Mouse (Mus musculus) midbrain, embryonic 12.5 days (tissue): ENCODE measurements at regions not wholly inside any gene's neighbourhood (a gene's known extent, or its start where the extent isn't known, plus 50 kb on each side); places are given as distances from the start of the nearest gene placed in this dataset.

Experiments used
- ATAC-seq: fragments of 200-750 bp; cut with Nextera tagmentation; 2 replicates; pipeline ENCODE4 v1.8.0; 2017; ENCODE audit warnings: low read depth, moderate TSS enrichment, moderate library complexity; ENCODE audit not compliant: low FRiP score
- H3K27ac ChIP-seq: fragments of 300-500 bp; sonication (generic); replicated peaks from 2 replicates; pipeline ENCODE4 v1.5.1; 2016; ENCODE audit warnings: mild to moderate bottlenecking
- H3K27me3 ChIP-seq: fragments of 300-500 bp; sonication (generic); 2 replicates; pipeline ENCODE4 v1.6.1; 2016; ENCODE audit warnings: mild to moderate bottlenecking
- H3K36me3 ChIP-seq: fragments of 300-500 bp; sonication (generic); 2 replicates; pipeline ENCODE4 v1.6.1; 2016
- H3K4me1 ChIP-seq: fragments of 300-500 bp; sonication (generic); 2 replicates; pipeline ENCODE4 v1.6.1; 2016
- H3K4me2 ChIP-seq: fragments of 300-500 bp; sonication (generic); replicated peaks from 2 replicates; pipeline ENCODE4 v1.6.1; 2016; ENCODE audit warnings: mild to moderate bottlenecking, moderate library complexity
- H3K4me3 ChIP-seq: fragments of 300-500 bp; sonication (generic); 2 replicates; pipeline ENCODE4 v1.5.1; 2016; ENCODE audit warnings: mild to moderate bottlenecking
- H3K9ac ChIP-seq: fragments of 300-500 bp; sonication (generic); replicated peaks from 2 replicates; pipeline ENCODE4 v1.6.1; 2016; ENCODE audit warnings: mild to moderate bottlenecking, moderate library complexity
- H3K9me3 ChIP-seq: fragments of 300-500 bp; sonication (generic); 2 replicates; pipeline ENCODE4 v1.6.1; 2016; ENCODE audit warnings: mild to moderate bottlenecking
- WGBS: fragments of 180-500 bp; shearing (Covaris S2); methylation state at CpG from one replicate; pipeline ENCODE4 v1.1.7; 2016; 5-methylcytosine and 5-hydroxymethylcytosine counted together

- WGBS = 65% methylated on average over 6 of the region's 6 CpGs
Measured at GRCm38 (mm10) chr13:115911524-115912459, 397.7 kb downstream of the Isl1 start.

DNA sequence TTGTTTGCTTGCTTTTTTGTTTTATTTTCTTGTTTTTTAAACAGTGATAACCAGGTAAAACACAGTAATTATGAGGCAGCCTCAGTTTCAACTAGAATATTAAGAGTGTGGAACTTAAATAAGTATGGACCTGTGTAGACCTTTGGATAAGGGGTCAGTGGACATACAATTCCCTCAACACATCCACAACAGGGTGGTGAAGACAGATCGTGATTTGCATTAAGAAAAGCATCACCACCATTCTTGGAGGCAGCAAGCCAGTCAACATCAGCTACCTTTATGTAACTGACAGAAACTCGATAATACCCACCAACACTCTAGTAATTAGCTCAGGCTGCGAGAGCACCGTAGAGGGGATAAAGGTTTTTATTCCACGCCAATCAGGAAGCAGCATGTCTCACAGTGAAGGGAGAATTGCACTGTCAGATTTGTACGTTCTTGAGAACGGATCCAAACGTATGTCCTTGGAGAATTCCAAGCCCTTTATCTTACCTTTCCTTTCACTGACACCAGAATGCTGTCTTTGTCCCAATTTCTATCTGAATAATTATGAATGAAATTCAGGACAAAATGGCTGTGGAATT is 398.5 kb downstream of the Isl1 start:
- no peaks in the 10 kb centered on the region for H3K36me3 ChIP-seq
- 0 out of 2 replicates have a peak overlapping the region, but pooled peaks have one; percentile 3 for H3K4me2 ChIP-seq
- no peaks in the 10 kb centered on the region for H3K9me3 ChIP-seq
- peaks cover 7% of the 10 kb centered on the region; the same call in 1 of the 2 replicates for H3K4me1 ChIP-seq
- no peak overlapping the region for H3K27ac ChIP-seq
- peak; percentile 84 for ATAC-seq
- H3K4me3 ChIP-seq = no peak overlapping the region
- no peaks in the 10 kb centered on the region for H3K27me3 ChIP-seq
- H3K9ac ChIP-seq = no peak overlapping the region
- 26% methylated on average over 8 of the region's 8 CpGs for WGBS

More at GRCm38 (mm10) chr13:115911524-115912459, 397.7 kb downstream of the Isl1 start:
- Histone ChIP-seq H3K9me3 (no peaks in the 10 kb centered on the region), H3K27ac (no peak overlapping the region), H3K4me1 (peaks cover 7% of the 10 kb centered on the region; the same call in 1 of the 2 replicates), H3K36me3 (no peaks in the 10 kb centered on the region), H3K4me3 (no peak overlapping the region), H3K4me2 (no peak overlapping the region), H3K27me3 (no peaks in the 10 kb centered on the region), H3K9ac (no peak overlapping the region)
- no peak for ATAC-seq

GRCm38 (mm10) chr13:115880616-115881015 is 428.9 kb downstream of the Isl1 start:
- Histone ChIP-seq H3K9me3 (no peaks in the 10 kb centered on the region), H3K27ac (no peak overlapping the region), H3K4me1 (no peaks in the 10 kb centered on the region), H3K36me3 (no peaks in the 10 kb centered on the region), H3K4me2 (no peak overlapping the region), H3K27me3 (no peaks in the 10 kb centered on the region), H3K9ac (no peak overlapping the region), H3K4me3 (no peak overlapping the region)
- ATAC-seq = no peak
- 74% methylated on average over 1 of the region's 1 CpGs for WGBS

DNA sequence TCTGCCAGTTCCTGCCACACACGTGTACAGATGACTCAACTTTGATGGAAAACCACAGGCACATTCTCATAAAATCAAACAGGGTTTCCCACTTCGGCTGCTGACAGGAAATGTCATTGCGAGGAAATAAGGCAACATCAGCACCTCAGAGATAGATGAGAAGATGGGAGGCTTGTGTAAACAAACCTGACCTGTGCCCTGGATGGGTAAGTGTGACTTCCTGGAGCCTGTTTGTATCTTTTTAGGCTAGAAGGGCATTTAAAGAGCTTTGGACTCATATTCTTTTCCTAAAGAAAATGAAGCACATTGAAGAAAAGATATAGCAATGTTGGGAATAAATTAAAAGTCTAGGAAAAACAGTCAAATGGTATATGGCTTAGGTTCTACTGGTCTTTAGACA is 449.0 kb downstream of the Isl1 start:
- Histone ChIP-seq H3K9ac (no peak overlapping the region), H3K4me1 (no peaks in the 10 kb centered on the region), H3K9me3 (no peaks in the 10 kb centered on the region), H3K4me3 (no peak overlapping the region), H3K27me3 (no peaks in the 10 kb centered on the region), H3K4me2 (no peak overlapping the region), H3K27ac (no peak overlapping the region), H3K36me3 (no peaks in the 10 kb centered on the region)
- WGBS = 69% methylated on average over 3 of the region's 3 CpGs
- ATAC-seq = no peak

DNA sequence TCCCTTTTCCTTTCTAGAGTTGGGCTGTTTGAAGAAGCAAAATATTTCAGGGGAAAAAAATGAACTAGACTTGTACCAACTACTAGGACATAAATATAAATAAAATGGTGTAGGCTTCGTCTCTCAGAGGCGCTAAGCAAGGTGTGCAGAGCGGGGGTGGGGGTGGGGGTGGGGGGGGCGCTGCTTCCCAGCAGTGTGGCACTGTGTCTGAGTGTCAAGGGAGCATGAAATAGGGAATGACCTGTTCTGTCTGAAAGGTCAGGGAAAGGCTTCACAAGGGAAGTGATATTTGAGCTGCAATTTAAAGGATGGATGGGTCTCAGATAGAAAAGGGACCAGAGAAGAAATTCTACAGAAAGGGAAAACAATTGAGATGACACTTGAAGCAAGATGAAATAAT is 452.9 kb downstream of the Isl1 start:
- Histone ChIP-seq H3K9ac (no peak overlapping the region), H3K9me3 (no peaks in the 10 kb centered on the region), H3K27ac (no peak overlapping the region), H3K4me2 (no peak overlapping the region), H3K4me3 (no peak overlapping the region), H3K36me3 (no peaks in the 10 kb centered on the region), H3K27me3 (no peaks in the 10 kb centered on the region), H3K4me1 (no peaks in the 10 kb centered on the region)
- no peak for ATAC-seq
- 80% methylated on average over 4 of the region's 4 CpGs for WGBS

- Histone ChIP-seq H3K27ac (no peak overlapping the region), H3K4me3 (no peak overlapping the region), H3K4me1 (no peaks in the 10 kb centered on the region), H3K9me3 (no peaks in the 10 kb centered on the region), H3K36me3 (no peaks in the 10 kb centered on the region), H3K27me3 (no peaks in the 10 kb centered on the region), H3K4me2 (no peak overlapping the region), H3K9ac (no peak overlapping the region)
- 61% methylated on average over 3 of the region's 3 CpGs for WGBS
- ATAC-seq = peak; percentile 52
Measured at GRCm38 (mm10) chr13:115852689-115853356, 456.7 kb downstream of the Isl1 start.

GRCm38 (mm10) chr13:115843121-115843520 is 466.4 kb downstream of the Isl1 start:
- WGBS = 72% methylated on average over 10 of the region's 10 CpGs
- ATAC-seq = no peak
- no peaks in the 10 kb centered on the region for H3K4me1 ChIP-seq
- H3K36me3 ChIP-seq = no peaks in the 10 kb centered on the region
- no peaks in the 10 kb centered on the region for H3K27me3 ChIP-seq
- no peak overlapping the region for H3K4me3 ChIP-seq
- H3K4me2 ChIP-seq = no peak overlapping the region
- no peaks in the 10 kb centered on the region for H3K9me3 ChIP-seq
- no peak overlapping the region for H3K27ac ChIP-seq
- no peak overlapping the region for H3K9ac ChIP-seq

- H3K36me3 ChIP-seq = no peaks in the 10 kb centered on the region
- H3K4me1 ChIP-seq = no peaks in the 10 kb centered on the region
- no peak for ATAC-seq
- H3K9me3 ChIP-seq = no peaks in the 10 kb centered on the region
- 87% methylated on average over 6 of the region's 6 CpGs for WGBS
- no peak overlapping the region for H3K4me2 ChIP-seq
- no peak overlapping the region for H3K4me3 ChIP-seq
- H3K27ac ChIP-seq = no peak overlapping the region
- H3K9ac ChIP-seq = no peak overlapping the region
- no peaks in the 10 kb centered on the region for H3K27me3 ChIP-seq
Measured at GRCm38 (mm10) chr13:115836203-115836768, 473.2 kb downstream of the Isl1 start.

DNA sequence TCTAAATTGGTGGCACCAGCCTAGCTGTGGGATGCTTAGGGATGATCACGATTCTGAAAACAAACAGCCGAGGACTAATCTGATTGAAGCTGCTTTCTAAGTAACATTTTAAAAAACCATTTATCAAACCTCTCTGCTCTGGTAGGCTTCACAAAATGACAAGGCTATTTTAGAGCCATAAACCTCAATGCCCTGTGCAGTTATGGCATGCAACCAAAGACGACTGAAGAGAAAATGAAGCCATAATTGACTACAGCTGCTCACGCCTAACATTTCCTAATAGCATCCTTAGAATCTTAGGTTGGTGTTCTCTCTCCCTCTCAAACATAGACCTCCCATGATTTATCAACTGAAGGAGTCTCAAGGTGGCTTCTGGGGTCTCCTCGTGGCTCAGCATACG is 484.3 kb downstream of the Isl1 start:
- ATAC-seq = no peak
- WGBS = 86% methylated on average over 6 of the region's 6 CpGs
- H3K27ac ChIP-seq = no peak overlapping the region
- H3K9me3 ChIP-seq = no peaks in the 10 kb centered on the region
- no peak overlapping the region for H3K4me3 ChIP-seq
- no peak overlapping the region for H3K9ac ChIP-seq
- H3K4me2 ChIP-seq = no peak overlapping the region
- H3K4me1 ChIP-seq = no peaks in the 10 kb centered on the region
- H3K27me3 ChIP-seq = no peaks in the 10 kb centered on the region
- no peaks in the 10 kb centered on the region for H3K36me3 ChIP-seq

DNA sequence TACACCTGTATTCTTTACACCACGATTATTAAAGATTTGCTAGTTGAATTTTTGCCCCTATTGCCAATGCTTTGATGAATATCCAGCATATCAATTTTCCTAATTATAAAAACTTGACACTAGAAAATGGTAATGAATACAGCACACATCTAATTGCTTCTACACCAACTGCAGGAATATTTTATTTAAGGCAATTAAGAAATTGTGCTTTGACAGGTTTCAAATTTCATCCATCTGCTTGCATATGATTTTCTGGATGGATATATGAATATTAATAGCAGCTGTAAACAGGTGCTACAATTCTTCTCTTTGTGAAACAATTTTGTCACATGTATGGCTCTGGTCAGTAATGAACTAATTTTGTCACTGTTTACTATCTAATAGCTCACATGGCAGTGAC is 487.0 kb downstream of the Isl1 start:
- no peak for ATAC-seq
- no peaks in the 10 kb centered on the region for H3K36me3 ChIP-seq
- H3K4me2 ChIP-seq = no peak overlapping the region
- no peak overlapping the region for H3K9ac ChIP-seq
- H3K4me1 ChIP-seq = no peaks in the 10 kb centered on the region
- H3K27me3 ChIP-seq = no peaks in the 10 kb centered on the region
- H3K27ac ChIP-seq = no peak overlapping the region
- H3K4me3 ChIP-seq = no peak overlapping the region
- 62% methylated on average over 1 of the region's 1 CpGs for WGBS
- H3K9me3 ChIP-seq = no peaks in the 10 kb centered on the region

DNA sequence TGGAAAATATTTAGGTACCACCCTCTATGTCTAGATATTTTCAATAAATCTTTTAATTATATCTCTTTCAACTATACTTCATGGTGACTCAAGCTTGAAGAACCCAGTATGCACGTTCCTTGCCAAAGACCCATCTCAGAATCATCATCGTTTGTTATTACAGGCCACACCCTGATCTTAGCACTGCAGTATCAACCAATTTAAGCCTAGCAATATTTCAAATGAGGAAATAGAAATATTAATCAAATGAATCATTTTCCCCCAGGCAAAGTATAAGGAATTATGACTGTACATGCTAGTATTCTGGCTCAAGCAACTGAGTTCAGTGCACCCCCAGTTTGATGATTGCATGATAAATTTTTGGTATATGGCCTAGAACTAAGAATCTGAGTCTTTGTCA is 495.3 kb downstream of the Isl1 start:
- no peaks in the 10 kb centered on the region for H3K27me3 ChIP-seq
- H3K4me2 ChIP-seq = no peak overlapping the region
- H3K9me3 ChIP-seq = no peaks in the 10 kb centered on the region
- WGBS = 89% methylated on average over 2 of the region's 2 CpGs
- ATAC-seq = no peak
- no peak overlapping the region for H3K9ac ChIP-seq
- no peak overlapping the region for H3K27ac ChIP-seq
- no peak overlapping the region for H3K4me3 ChIP-seq
- H3K4me1 ChIP-seq = no peaks in the 10 kb centered on the region
- H3K36me3 ChIP-seq = no peaks in the 10 kb centered on the region

DNA sequence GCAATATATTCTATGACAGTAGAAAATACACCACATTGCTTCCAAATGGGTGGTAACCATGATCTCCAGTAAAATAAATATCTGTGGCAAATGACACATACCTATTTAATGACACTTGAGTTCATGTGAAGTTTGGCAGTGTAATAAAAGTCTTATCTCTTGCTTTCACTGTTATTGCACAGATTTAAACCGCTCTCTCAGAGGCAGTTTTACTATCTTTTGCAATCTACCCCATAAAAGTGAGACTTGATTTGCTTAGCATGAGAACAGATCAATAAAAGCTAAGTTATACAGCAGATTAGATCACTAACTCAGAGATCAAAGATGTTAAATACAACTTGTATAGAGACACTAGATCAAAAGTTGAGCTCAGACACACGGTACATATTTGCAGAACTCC is 510.2 kb downstream of the Isl1 start:
- Histone ChIP-seq H3K4me3 (no peak overlapping the region), H3K27me3 (no peaks in the 10 kb centered on the region), H3K36me3 (no peaks in the 10 kb centered on the region), H3K9ac (no peak overlapping the region), H3K9me3 (no peaks in the 10 kb centered on the region), H3K4me2 (no peak overlapping the region), H3K4me1 (no peaks in the 10 kb centered on the region), H3K27ac (no peak overlapping the region)
- no peak for ATAC-seq
- 76% methylated on average over 2 of the region's 2 CpGs for WGBS
